Mouse (Mus musculus) CH12.LX (cell line): Measurements from ENCODE around the gene Tacc2. TPM values are rescaled to one million over a fixed set of nuclear protein-coding genes. Genes with fewer than 3 reads are reported as not detected.

Experiments used
- DNase-seq: peaks from one replicate; pipeline ENCODE4 v3.0.0-alpha.2; 2013; ENCODE audit errors: extremely low read depth
- H3K27ac ChIP-seq: 2 replicates; pipeline ENCODE4 v1.5.1; 2012; ENCODE audit warnings: low read depth, mild to moderate bottlenecking, control low read depth, moderate library complexity; ENCODE audit not compliant: insufficient read depth
- H3K27me3 ChIP-seq: replicated peaks from 2 replicates; pipeline ENCODE3; 2012; ENCODE audit warnings: inconsistent platforms
- H3K36me3 ChIP-seq, 2 experiments: replicated peaks in 1 of 2; 2 replicates each; pipeline versions ENCODE3 to v1.6.1; 2012; ENCODE audit warnings: inconsistent platforms in 1 of 2, low read length in 1 of 2, mild to moderate bottlenecking in 1 of 2, mixed read lengths in 1 of 2, moderate library complexity in 1 of 2; ENCODE audit not compliant: control insufficient read depth in 1 of 2, insufficient read depth in 1 of 2
- H3K4me1 ChIP-seq, 2 experiments: 2 replicates each; pipeline ENCODE4 v1.6.1; 2012; ENCODE audit warnings: inconsistent platforms in 1 of 2, moderate library complexity in 1 of 2; ENCODE audit not compliant: insufficient read depth in 2 of 2, control insufficient read depth in 1 of 2
- H3K4me2 ChIP-seq: 2 replicates; pipeline ENCODE4 v1.6.1; 2012; ENCODE audit warnings: low read depth, mild to moderate bottlenecking, control low read depth; ENCODE audit not compliant: poor library complexity, insufficient read depth, severe bottlenecking
- H3K4me3 ChIP-seq, 3 experiments: fragments of 150-350 bp in 1 of 3; sonication (generic) in 1 of 3; replicated peaks in 1 of 3; 2 replicates each; pipeline versions ENCODE3 to v1.5.1; 2011 to 2012; ENCODE audit warnings: low read depth in 2 of 3, low read length in 2 of 3, mild to moderate bottlenecking in 2 of 3, moderate library complexity in 2 of 3, control low read depth in 1 of 3, improper control_type of control experiment in 1 of 3, inconsistent platforms in 1 of 3, mixed read lengths in 1 of 3; ENCODE audit not compliant: poor library complexity in 1 of 3
- H3K79me2 ChIP-seq: replicated peaks from 2 replicates; pipeline ENCODE4 v1.6.1; 2012; ENCODE audit warnings: mild to moderate bottlenecking, moderate library complexity; ENCODE audit not compliant: control insufficient read depth, poor library complexity, insufficient read depth, severe bottlenecking; ENCODE audit errors: extremely low read depth
- H3K9ac ChIP-seq: 2 replicates; pipeline ENCODE4 v1.6.1; 2012; ENCODE audit warnings: low read depth, mild to moderate bottlenecking, control low read depth, moderate library complexity; ENCODE audit not compliant: insufficient read depth
- H3K9me3 ChIP-seq: replicated peaks from 2 replicates; pipeline ENCODE3; 2012; ENCODE audit warnings: low read length, inconsistent platforms, mixed read lengths
- CHD2 ChIP-seq: IDR thresholded peaks from 2 replicates; pipeline ENCODE4 v1.6.1; 2011; ENCODE audit warnings: low read length, improper control_type of control experiment
- CTCF ChIP-seq, 2 experiments: IDR thresholded peaks in 1 of 2; conservative IDR thresholded peaks in 1 of 2; 2 replicates each; pipeline ENCODE4 v1.5.1; 2011 to 2012; ENCODE audit warnings: low read depth in 2 of 2, low read length in 2 of 2, improper control_type of control experiment in 1 of 2, inconsistent platforms in 1 of 2, mild to moderate bottlenecking in 1 of 2, moderate library complexity in 1 of 2
- ELF1 ChIP-seq: IDR thresholded peaks from 2 replicates; pipeline ENCODE4 v1.6.1; 2014; ENCODE audit warnings: low read depth, mild to moderate bottlenecking, inconsistent platforms, low read length, improper control_type of control experiment
- GABPA ChIP-seq: IDR thresholded peaks from 2 replicates; pipeline ENCODE4 v1.6.1; 2012; ENCODE audit warnings: low read depth, low read length, improper control_type of control experiment, inconsistent platforms; ENCODE audit not compliant: insufficient replicate concordance
- IRF4 ChIP-seq: IDR thresholded peaks from 2 replicates; pipeline ENCODE4 v1.6.1; 2014; ENCODE audit warnings: low read depth, mild to moderate bottlenecking, inconsistent platforms, low read length, improper control_type of control experiment
- JUN ChIP-seq: IDR thresholded peaks from 2 replicates; pipeline ENCODE4 v1.6.1; 2011; ENCODE audit warnings: low read depth, mild to moderate bottlenecking, low read length, improper control_type of control experiment, moderate library complexity; ENCODE audit not compliant: insufficient read depth
- JUND ChIP-seq: conservative IDR thresholded peaks from 2 replicates; pipeline ENCODE4 v1.6.1; 2011; ENCODE audit warnings: low read depth, low read length, improper control_type of control experiment
- KAT2A ChIP-seq: IDR thresholded peaks from 2 replicates; pipeline ENCODE4 v1.6.1; 2012; ENCODE audit warnings: low read length, improper control_type of control experiment, inconsistent platforms; ENCODE audit not compliant: insufficient replicate concordance
- MAZ ChIP-seq: IDR thresholded peaks from 2 replicates; pipeline ENCODE4 v1.6.1; 2012; ENCODE audit warnings: low read depth, mild to moderate bottlenecking, inconsistent platforms, low read length, improper control_type of control experiment, moderate library complexity
- NELFE ChIP-seq: IDR thresholded peaks from 2 replicates; pipeline ENCODE4 v1.6.1; 2011; ENCODE audit warnings: low read depth, low read length, improper control_type of control experiment
- PAX5 ChIP-seq: IDR thresholded peaks from 2 replicates; pipeline ENCODE4 v1.6.1; 2012; ENCODE audit warnings: low read length, inconsistent platforms, mixed read lengths
- POLR2A ChIP-seq: IDR thresholded peaks from 2 replicates; pipeline ENCODE4 v1.6.1; 2011; ENCODE audit warnings: low read depth, mild to moderate bottlenecking, improper control_type of control experiment, low read length
- POLR2AphosphoS2 ChIP-seq: IDR thresholded peaks from 2 replicates; pipeline ENCODE4 v1.6.1; 2011; ENCODE audit warnings: low read depth, low read length, improper control_type of control experiment
- RAD21 ChIP-seq: IDR thresholded peaks from 2 replicates; pipeline ENCODE4 v1.6.1; 2011; ENCODE audit warnings: low read depth, mild to moderate bottlenecking, low read length, improper control_type of control experiment, moderate library complexity
- SMC3 ChIP-seq: IDR thresholded peaks from 2 replicates; pipeline ENCODE4 v1.6.1; 2011; ENCODE audit warnings: low read depth, low read length, improper control_type of control experiment
- TCF12 ChIP-seq: IDR thresholded peaks from 2 replicates; pipeline ENCODE4 v1.6.1; 2014; ENCODE audit warnings: low read depth, mild to moderate bottlenecking, inconsistent platforms, low read length, improper control_type of control experiment
- UBTF ChIP-seq: IDR thresholded peaks from 2 replicates; pipeline ENCODE4 v1.6.1; 2012; ENCODE audit warnings: low read depth, mild to moderate bottlenecking, inconsistent platforms, low read length, improper control_type of control experiment, moderate library complexity
- USF2 ChIP-seq: conservative IDR thresholded peaks from 2 replicates; pipeline ENCODE4 v1.6.1; 2011; ENCODE audit warnings: low read depth, low read length, improper control_type of control experiment
- ZC3H11A ChIP-seq: IDR thresholded peaks from 2 replicates; pipeline ENCODE4 v1.6.1; 2012; ENCODE audit warnings: low read depth, mild to moderate bottlenecking, inconsistent platforms, low read length, improper control_type of control experiment
- ZKSCAN1 ChIP-seq: IDR thresholded peaks from 2 replicates; pipeline ENCODE4 v1.6.1; 2012; ENCODE audit warnings: low read depth, inconsistent platforms, low read length, improper control_type of control experiment, borderline replicate concordance
- ZMIZ1 ChIP-seq: IDR thresholded peaks from 2 replicates; pipeline ENCODE4 v1.6.1; 2012; ENCODE audit warnings: low read depth, mild to moderate bottlenecking, inconsistent platforms, low read length, improper control_type of control experiment
- ZNF384 ChIP-seq: IDR thresholded peaks from 2 replicates; pipeline ENCODE4 v1.6.1; 2012; ENCODE audit warnings: low read depth, low read length, improper control_type of control experiment, inconsistent platforms
- dilution Hi-C: fragments of 300-500 bp; cut with MboI; formaldehyde crosslinking; loops from 2 replicates; pipeline ENCODE4 v1.14.3; 2020; ENCODE audit warnings: low sequenced_read_pairs; ENCODE audit not compliant: extremely low pct_unique_long_range_greater_than_20kb, extremely low pct_ligation_motif_present
- in situ Hi-C: fragments of 300-500 bp; cut with MboI; formaldehyde crosslinking; loops from 3 replicates; pipeline ENCODE4 v1.14.3; 2019; ENCODE audit warnings: low sequenced_read_pairs, low pct_ligation_motif_present, low pct_unique_long_range_greater_than_20kb, mixed read lengths
- polyA plus RNA-seq: library from polyadenylated mRNA; unstranded; fragments of >175 nt; gene quantifications from 2 replicates; pipeline ENCODE4 v1.2.1, GENCODE M21; 2012; ENCODE audit warnings: low read depth; ENCODE audit not compliant: insufficient read length
- total RNA-seq, 2 experiments: library from RNA; depleted of rRNA; stranded (reverse); fragments of 300-350 nt in 1 of 2; fragments of >200 nt in 1 of 2; gene quantifications; 2 replicates each; pipeline ENCODE4 v1.2.3; 2012 to 2014

Gene Tacc2
- total and polyA plus RNA-seq, 3 experiments = 0.13 to 0.41 TPM; not detected in 1

DNA sequence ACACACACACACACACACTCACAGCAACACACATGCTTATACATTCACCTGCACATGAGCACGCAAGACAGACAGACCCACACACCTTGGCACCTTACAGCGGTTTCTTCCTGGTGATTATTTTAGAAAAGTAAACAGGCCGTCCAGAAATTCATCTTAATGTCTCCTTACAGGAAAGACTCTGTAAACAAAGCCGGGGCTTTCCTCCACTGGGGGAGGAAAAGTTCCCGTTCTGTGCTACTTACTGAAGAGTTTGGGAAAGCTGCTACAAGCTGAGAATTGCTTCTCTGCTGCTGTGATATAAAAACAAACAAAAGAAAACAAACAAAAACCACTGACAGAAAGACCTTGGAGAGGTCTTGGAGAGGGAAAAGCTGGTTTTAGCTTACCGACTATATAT is 231.5 kb downstream of the Tacc2 start:
- Histone ChIP-seq H3K27ac (no peak overlapping the region), H3K4me1 (peaks cover 2 to 16% of the 10 kb centered on the region in 2 experiments; a peak in 3 of 4 replicates), H3K9me3 (peaks cover 2% of the 10 kb centered on the region), H3K4me2 (no peak overlapping the region), H3K27me3 (peaks cover 58% of the 10 kb centered on the region), H3K79me2 (no peaks in the 10 kb centered on the region), H3K4me3 (no peak overlapping the region), H3K9ac (no peak overlapping the region), H3K36me3 (no peaks in the 10 kb centered on the region)
- no peak for DNase-seq
- dilution Hi-C loops = no loop called here
- in situ Hi-C loops = no loop called here
- no peak for TF ChIP-seq PAX5
- no peak for TF ChIP-seq IRF4
- TF ChIP-seq ZMIZ1 = no peak
- no peak for TF ChIP-seq POLR2A
- TF ChIP-seq ELF1 = no peak
- TF ChIP-seq KAT2A = no peak
- no peak for TF ChIP-seq RAD21
- no peak for TF ChIP-seq CTCF (conservative IDR thresholded peaks at IDR 0.05 in 1 of 2, IDR thresholded peaks at IDR 0.05 in 1 of 2; ENCODE audit: low read depth in 2 of 2, low read length in 2 of 2)
- TF ChIP-seq ZKSCAN1 = no peak
- no peak for TF ChIP-seq SMC3

DNA sequence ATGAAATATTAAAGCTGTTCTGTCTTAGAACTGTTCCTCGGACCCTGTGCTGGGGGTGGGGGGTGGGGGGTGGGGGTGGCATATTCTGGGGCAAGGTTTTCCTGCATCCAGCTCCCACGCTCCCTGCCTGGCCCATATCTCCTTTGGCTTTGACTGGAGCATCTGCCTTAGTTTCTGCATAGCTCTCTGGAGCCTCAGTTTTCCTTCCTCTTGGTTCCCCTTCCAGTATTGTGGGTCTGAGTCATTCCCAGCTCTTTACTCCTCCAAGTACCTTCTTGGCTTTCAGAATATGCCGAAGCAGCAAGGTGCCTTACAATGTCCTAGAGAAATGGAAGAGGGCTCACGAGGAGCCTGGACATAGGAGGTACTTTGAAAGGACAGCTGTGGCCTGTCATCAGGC is 233.0 kb downstream of the Tacc2 start:
- Histone ChIP-seq H3K4me3 (no peak overlapping the region), H3K27me3 (peaks cover 55% of the 10 kb centered on the region), H3K36me3 (no peaks in the 10 kb centered on the region), H3K4me1 (peaks cover 2 to 16% of the 10 kb centered on the region in 2 experiments; a peak in 3 of 4 replicates), H3K27ac (no peak overlapping the region), H3K79me2 (no peaks in the 10 kb centered on the region), H3K9me3 (peaks cover 2% of the 10 kb centered on the region), H3K4me2 (no peak overlapping the region), H3K9ac (no peak overlapping the region)
- dilution Hi-C loops (no loop called here), in situ Hi-C loops (no loop called here)
- DNase-seq = no peak
- TF ChIP-seq ZC3H11A (no peak), USF2 (no peak), PAX5 (no peak), JUND (no peak), MAZ (no peak), ZKSCAN1 (no peak), GABPA (no peak), POLR2AphosphoS2 (no peak), ZNF384 (no peak), JUN (no peak), NELFE (no peak), ZMIZ1 (no peak), KAT2A (no peak), UBTF (no peak), CHD2 (no peak), SMC3 (no peak), TCF12 (no peak)
